Mouse (Mus musculus): Measurements from ENCODE around the gene Wdr91.

DNA sequence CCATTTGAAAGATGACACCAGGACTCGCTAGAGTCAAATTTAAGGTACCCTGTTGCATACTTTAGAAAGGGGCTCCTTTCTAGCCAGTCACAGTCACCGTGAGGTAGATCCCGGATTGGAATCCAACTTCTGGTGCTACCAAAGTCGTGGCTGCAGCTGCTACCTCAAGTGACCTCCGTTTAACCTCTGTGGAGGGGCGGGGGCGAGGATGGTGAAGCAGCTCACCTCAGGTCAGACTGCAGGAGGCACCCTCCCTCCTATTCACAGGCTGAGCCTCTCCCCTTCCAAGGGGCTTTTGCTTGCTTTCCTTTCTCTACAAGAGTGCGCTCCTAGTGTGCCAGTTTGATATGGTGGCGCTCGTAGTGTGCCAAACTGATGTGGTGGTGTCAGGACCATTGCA lies 9.3 kb upstream of the Wdr91 start, which contains the start of gene Stra8:
- TF ChIP-seq CTCF (conservative IDR thresholded peaks at IDR 0.05; ENCODE audit: low read length) (no peak), NANOG (IDR thresholded peaks at IDR 0.05; ENCODE audit: borderline replicate concordance, low read length) (no peak), POU5F1 (IDR thresholded peaks at IDR 0.05; ENCODE audit: borderline replicate concordance, low read length) (no peak)

Data from E14TG2a.4 (cell line).